Mouse (Mus musculus) right cerebral cortex, postnatal 14 days (tissue): ENCODE data around the gene Gnaq.
"Not testable (repeated sequence)": the region's sequence is repeated elsewhere in the genome, so short reads cannot be mapped to it uniquely, and the experiment has no call there.

ENCODE experiments used
- DNase-seq: peaks from one replicate; pipeline ENCODE4 v3.0.0; 2022

Gnaq gene

DNA sequence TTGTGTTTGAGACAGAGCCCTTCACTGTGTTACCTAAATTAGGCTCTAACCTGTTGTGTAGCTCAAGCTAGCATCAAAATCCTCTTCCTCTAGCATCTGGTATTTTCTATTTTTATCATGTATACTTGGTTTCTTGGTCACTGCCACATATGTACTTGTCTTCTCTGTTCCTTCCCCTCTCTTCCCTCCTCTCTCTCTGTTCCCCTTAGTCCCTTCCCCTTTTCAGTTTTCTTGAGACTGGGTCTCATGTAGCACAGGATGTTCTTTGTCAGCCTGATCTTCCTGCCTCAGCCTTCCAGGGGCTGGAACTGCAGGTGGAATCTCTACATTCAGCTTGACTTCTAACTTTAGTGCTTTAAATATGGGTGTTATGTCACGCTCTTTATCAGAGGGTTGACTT is 16.5 kb downstream of the Gnaq start:
- DNase-seq, result no peak

DNA sequence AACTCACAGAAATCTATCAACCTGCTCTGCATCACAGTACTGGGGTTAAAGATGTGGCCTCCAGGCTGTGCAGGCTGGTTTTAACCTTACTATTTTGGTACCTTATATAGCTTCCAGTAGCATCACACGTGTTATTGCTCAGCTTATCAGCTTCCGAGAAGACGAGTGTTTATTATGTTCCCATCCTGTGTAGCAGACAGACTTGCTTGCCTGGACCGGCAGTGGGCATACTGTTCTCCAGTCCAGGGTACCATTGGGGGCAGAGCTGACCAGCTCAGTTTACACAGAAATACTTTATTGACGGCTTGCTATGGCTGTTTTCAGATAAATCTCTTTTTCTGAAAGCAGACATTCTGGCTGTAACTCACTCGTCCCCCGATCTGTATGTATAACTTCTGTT is 17.7 kb downstream of the Gnaq start:
- DNase-seq, result no peak

DNA sequence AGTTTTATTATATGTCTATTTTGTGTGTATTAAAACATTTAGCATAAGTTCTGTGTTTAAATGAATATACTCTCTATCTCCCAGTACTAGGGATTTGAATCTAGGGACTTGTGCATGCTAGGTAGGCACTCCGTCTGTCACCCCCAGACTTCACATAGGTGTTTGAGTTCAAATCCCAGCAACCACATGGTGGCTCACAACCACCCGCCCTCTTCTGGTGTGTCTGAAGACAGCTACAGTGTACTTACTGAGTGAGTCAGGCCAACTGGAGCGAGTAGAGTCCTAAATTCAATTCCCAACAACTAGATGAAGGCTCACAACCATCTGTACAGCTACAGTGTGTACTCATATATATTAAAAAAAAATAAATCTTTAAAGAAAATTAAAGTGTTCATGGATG is 21.2 kb downstream of the Gnaq start:
- DNase-seq, result no peak

DNA sequence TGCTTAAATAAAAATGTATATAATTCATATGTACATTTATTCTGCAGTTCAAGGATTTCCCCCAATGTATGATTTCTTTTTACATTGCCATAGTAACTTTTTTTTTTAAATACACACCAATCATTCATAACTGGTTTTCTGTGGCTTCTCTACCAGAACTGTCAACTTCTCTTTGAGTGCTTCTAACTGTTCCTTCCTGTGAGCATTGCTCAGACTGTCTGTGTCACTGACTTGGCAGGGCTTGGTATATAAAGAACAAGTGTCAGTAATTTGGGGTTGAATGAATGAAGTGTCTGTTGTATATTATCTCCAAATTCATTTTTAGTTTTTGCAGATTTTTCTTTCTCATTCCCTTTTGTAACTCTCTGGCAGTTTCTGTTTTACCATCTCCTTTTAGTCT is 21.8 kb downstream of the Gnaq start:
- no peak for DNase-seq

DNA sequence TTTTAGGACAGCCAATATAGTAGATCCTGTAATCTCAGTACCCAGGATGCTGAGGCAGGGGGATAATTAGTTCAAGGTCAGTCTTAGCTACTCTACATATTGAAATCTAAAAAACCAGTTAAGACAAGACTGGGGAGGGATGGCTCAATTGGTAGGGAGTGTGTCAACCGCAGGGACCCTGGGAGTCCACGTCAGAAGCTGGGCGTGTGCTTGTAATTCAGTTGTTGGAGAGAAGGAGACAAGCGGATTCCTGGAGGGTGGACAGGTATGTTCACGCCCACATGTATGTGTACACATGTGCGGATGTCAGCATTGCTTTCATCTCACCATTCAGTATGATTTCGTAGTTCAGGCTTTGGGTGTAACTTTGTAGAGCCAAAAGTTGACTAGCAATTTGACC is 24.5 kb downstream of the Gnaq start:
- DNase-seq, result no peak

DNA sequence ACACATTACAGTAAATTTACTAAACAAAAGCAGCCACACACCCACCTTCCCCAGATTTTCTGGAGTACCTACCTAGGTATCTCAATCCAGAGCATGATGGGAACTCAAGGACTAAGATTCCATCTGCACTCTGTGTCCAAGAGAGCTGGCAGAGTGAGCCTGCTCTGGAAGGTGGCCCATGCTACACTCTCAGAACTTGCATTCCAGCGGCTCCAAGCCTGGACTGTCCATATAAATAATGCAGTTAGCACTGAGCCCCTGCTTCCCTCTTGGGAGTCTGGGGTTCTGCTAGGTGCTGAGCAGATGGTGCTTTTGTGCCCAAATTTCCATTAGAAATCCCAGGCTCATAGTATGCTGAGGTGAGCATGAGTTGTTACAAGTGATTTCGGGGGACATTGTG is 28.1 kb downstream of the Gnaq start:
- no peak for DNase-seq

DNA sequence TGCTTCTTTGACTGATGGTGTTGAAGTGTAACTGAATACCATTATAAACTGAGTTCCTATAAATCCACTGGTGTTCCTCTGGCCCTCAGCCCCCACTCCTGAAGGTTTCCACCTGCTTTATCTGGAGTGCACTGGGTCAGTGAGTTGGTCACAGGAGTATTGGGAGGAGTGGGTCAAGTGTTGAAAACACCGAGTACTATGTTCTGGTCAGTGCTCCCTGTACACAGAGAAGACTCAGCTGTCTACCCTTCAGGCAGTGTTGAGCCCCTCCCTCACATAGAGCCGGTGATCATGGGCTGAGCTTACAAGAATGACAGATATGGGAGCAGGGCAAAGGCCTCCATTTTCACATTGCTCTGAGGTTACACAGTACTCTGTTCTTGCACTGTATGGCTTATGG is 28.6 kb downstream of the Gnaq start:
- no peak for DNase-seq

DNA sequence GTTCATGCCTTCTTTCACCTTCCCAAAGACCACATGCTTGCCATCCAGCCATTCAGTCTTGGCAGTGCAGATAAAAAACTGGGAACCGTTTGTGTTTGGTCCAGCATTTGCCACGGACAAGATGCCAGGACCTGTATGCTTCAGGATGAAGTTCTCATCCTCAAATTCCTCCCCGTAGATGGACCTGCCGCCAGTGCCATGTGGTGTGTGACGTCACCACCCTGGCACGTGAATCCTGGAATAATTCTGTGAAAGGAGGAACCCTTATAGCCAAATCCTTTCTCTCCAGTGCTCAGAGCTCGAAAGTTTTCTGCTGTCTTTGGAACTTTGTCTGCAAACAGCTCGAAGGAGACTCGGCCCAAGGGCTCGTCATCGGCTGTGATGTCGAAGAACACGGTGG is 31.8 kb downstream of the Gnaq start:
- DNase-seq, result not testable (repeated sequence)

DNA sequence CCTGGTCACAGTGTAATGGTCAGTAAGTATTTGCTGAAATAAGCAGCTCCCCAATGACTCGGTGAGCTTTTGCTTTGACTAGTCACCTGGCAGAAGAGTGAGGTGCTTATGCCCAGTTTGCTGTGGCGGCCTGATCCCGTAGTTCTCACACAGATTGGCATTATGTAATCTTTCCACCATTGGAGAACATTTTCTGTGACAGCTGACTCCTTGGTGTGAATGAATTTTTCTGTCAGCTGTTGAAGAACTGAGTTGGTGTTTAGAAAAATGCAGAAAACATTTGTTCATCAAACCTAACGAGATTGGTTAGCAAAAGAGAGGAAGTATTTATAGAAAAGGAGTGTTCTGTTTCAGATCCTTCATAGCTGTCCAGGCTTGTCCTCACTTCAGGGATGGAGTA is 34.6 kb downstream of the Gnaq start:
- no peak for DNase-seq

DNA sequence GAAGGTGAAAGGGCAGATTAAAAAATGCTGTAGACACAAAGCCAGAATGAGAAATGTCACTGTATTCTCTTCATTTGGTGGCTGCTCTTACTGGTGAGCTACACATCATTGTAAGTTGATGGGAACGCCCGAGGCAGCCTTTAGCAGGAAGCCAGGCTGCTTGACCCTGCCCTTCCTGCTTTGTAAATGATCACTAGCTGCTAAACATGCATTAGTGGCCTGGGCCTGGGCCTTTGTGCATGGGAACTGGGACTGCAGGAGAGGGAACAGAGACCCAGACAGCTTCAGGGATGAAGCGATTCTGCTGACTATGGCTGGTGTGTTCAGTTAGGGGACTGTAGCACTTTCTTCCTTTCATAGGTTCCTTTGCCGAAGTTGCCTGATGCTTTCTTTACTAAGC is 35.6 kb downstream of the Gnaq start:
- DNase-seq, result no peak

DNA sequence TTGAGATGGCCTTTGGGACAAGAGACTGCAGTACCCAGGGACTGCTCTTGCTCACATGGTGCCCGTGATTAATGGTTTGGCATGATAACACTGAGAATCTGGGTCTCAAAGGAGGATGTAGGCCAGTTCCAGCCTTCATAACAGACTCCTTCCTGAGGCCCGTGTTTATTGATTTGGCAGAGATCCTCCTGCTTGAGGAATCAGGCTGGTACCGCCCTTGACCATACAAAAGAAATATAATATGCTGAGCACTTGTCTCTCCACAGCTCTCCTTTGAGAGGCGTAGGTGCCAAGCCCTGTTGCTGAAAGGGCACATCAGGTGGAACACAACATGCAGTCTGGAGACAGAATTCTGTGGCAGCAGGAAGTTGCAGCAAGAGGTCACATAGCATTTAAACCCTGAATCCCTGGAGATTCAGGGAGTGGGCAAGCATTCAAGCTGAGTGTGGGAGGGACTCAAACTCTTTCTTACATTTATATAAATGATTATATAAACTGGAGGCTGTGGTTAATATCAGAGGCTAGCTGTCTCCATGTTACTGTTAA is 36.1 kb downstream of the Gnaq start:
- no peak for DNase-seq

DNA sequence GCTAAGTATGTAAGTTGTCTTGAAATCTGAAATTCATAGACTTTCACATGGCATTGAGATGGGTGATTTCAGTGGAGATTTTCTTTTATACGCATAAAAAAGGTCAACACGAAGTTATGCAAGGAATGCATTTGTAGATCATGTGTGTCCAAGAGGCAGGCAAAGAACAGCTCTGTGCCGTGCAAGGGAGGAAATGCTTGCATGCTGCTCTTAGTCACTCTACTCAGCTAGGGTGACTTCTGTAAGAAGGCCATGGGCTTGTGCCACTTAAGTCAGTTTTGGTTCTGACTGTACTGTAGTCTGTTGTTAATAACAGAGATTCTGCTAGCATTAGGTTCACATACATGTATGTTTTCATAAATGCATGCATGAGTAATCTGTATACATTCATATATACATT is 38.1 kb downstream of the Gnaq start:
- no peak for DNase-seq

DNA sequence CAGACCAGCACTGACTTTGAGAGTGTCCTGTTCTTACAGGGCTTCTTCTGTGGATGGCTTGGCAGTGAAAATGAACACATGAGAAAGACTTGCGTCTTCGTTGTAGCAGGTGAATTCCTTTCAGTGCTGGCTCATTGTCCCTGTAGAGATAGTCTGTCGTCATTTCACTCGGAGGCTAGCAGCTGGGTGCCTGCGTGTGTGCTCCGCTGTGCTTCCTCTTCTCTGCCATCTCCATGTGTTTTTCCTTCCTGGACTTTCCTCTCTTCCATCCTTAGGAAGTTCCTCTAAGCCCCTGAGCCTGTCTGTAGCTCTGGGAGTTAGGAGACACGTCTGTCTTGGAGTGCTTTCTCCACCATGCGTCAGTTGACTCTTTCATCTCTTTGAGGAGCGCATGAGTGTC is 41.1 kb downstream of the Gnaq start:
- DNase-seq, result no peak

DNA sequence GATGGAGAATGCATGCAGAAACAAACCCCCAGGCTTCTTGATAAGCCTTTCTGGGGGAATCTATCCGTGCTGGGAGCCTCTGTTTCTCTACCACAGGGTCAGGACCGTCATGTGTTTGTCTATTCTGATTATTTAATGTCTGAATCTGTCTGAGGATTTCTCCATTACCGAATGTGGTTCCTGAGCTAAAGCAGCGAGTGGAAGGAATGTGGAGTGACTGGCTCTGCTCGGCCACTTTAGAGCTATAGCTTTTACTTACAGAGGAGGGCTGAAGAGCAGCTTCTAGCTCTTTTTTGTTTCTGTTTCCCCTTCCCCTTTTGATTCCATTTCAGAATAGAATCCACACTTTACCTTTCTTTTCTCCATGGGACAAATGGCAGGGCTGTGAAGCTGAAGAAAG is 43.8 kb downstream of the Gnaq start:
- DNase-seq, result no peak

DNA sequence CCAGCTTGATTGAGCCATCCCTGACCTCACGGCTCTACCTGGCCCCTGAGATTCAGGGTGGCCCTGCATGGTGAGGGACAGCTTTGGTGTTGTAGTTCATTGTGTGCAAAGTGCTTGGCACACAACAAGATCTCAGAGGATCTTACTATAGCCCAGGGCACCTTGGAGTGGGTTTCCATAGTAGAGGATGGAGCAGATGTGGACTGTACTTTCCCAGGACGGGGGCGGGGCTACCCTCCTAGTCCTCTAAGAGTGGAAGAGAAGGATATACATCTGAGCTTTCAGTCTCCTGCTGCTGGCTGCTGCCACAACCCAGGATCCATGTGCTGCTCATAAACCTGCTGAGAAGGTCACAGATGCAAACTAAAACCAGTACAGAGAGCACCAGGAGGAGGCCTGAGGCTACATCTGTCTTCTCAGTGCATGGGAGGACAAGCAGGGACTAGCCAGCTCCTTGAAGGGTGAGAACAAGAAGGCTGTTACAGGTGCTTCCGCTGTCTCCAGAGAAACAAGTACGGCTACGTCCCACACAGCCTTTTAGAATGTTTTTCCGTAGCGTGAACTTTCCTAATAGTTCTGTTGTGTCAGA is 44.6 kb downstream of the Gnaq start:
- no peak for DNase-seq

DNA sequence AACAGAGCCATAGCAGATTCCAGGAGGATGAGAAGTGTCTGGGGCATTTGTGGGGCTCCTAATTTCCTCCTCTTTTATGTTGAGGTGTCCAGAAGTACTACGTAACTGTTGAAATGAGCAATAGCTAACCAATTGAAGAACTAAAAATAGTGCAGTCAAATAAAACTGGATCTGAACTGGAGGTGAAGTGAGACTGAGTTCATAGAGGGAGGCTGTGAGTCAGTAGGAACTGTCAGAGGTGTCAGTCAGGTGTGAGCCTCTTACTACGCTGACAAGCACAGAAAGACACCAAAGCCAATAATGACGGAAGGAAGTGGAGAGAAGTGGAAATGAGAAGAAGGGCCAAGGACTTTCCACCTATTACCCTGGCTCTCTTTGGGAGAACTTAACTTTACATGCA is 48.6 kb downstream of the Gnaq start:
- DNase-seq, result no peak

DNA sequence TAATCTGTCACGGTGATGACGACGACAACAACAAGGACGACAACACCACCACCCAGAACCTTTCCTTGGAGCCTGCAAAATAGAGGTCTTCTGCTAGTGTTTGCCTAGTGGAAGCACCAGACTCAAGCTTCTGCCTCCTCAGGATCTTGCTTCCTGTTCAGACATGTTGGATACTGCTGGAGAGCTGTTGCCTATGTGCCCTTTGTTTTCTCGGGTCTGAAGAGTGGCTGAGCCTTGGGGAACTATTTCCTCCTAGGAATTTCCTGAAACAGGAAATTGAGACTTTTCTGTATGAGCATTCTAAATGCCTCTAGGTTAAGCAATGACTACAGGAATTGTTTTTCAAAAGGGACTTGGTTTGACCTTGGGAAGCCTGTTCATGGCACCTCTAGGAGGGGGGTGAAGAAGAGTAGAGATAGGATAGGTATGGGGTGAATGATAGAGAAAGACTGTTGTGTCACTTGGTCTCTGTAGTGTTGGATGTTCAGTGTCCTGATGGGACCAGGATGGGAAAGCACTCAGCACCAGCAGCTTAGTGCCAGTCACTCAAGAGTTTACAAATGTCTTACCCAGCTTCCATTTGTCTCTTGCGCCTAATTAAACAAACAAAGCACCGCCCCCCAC is 49.3 kb downstream of the Gnaq start:
- no peak for DNase-seq

DNA sequence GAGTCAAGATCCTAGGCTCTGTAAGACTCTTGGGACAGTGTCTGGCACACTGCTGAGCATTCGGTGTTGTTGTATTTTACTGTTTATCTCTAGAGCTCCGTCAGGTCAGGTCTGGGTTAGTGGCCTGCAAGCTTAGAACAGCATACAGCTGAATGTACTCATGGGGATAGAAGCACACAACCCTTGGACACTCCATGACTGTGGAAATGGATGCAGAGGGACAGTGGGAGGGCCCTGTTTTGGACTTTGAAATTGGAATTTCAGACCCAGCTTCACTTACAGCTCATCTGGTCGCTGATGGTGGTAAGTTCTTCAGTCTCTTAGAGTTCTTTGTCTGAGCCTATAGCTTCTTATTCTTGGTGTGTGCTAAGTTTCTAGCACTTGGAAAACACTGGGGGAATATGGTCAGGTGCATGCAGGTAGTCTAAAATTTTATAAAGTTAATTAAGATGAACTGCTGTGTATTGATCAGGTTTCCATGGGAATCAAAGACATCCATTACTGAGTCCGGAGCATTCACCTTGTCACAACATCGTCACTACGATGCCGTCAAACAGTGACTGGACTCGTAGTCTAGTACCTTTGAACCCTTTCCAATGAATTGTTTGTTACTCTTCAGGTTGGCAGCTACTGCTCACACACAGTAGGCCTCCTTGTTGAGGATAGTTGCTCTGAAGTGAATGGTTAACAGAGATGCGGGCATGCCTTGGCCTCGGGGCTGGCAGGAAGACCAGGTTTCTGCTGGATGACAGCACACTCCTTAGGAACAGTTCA is 51.1 kb downstream of the Gnaq start:
- no peak for DNase-seq

DNA sequence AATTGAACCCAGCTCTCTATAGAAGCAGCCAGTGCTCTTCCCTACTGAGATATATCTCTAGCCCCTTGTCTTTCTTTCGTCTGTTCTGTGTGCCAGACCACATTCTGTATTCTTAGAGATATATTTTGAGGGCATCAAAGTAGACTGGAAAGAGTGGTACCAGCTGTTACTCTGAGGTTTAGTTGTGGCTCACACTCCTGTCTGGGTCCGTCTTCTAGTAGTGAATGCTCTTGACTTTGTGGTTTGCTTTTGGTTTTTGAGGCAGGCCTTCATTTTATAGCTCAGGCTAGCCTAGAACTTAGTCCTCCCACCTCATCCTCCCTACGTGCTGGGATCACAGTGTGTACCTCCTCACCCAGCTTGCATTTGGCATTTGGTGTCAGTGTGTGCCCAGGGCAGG is 54.4 kb downstream of the Gnaq start:
- DNase-seq, result no peak

DNA sequence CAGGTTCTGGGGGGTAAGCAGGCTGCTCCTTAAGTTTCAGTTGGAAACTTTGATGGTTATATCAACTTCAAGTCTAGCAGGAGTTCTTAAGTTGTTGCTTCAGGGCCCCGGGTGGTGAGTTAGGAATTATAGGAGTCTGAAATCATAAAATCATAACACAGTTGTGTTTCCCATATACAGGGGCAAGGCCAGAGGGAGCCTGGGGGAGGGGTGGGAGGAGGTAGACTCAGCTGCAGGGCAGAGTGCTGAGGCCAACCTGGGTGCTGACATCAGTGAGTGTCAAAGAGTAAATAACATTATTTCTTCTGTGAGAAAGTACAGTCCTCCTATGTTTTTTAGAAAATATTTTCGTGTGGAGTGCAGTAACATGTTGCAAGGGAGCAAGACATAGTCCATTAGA is 55.3 kb downstream of the Gnaq start:
- no peak for DNase-seq

DNA sequence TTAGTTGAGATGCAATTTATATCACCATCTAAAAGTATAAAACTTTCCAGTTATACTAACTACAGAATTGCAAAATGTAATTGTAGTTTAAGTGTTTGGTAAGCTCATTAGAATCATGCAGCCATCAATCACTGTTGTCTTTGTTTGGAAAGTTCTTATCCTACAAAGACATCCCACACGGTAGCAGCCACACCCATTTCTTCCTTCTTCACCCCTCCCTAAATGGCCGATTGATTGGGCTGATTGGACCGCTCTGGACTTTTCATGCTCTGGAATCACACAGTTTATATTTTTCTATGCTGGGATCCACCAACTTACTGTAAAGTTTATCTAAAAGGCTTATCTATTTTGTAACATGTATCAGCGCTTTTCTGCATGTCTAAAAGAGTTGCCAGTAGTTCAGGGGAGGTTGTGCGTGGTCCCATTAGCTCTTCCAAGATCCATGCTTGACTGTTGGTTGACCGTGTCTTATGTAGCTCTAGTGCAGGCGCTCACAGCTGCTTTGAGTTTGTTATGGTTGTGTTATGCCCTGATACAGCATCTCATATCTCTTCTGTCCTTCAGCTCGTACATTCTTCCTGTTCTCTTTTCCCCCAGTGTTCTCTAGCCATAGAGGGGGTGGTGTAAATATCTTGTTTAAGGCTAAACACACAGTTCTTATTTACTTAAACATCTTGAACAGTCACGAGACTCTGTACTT is 56.6 kb downstream of the Gnaq start:
- DNase-seq, result no peak

DNA sequence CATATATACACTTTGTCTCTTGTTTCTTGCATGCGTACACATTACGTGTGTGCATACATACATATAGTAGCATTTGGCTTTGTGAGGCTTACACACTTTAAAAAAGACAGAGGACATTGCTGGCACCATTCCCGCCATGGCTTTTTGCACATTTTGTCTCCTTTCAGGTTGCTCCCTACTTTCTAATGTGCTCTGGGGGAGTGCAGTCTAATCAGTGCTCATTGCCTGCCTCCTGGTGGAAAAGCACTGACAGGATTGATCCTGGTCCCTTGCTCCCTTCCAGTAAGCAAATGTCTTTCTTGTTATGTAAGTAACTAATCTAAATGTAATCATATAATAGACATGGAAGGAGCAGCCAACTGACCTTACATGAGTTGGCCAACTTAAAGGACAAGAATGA is 65.5 kb downstream of the Gnaq start:
- no peak for DNase-seq

DNA sequence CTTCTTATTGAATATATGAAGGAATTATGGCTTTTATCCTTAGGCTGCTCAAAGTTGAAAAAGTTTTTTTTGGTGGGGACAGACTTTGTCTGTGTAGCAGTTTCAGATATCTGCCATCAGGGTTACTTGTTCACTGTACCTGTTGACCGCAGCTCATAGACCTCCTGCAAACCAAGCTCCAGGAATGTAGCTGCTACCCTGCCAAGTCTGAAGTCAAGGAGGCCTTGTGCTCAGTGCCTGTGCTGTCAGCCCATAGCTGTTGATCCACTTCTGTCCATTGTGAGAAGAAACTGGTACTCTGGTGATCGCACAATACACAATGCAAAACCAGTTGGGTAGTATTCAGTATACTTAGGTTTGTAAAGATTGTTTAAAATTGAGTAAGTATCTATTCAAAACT is 68.7 kb downstream of the Gnaq start:
- no peak for DNase-seq
